Mouse (Mus musculus): ENCODE data around the gene Fpgs.

- TF ChIP-seq SIN3A (IDR thresholded peaks at IDR 0.05; ENCODE audit: low read length) = no peak
- no peak for TF ChIP-seq GATA1 (IDR thresholded peaks at IDR 0.05; ENCODE audit: low read depth, low read length)
- no peak for TF ChIP-seq KAT2A (conservative IDR thresholded peaks at IDR 0.05; ENCODE audit: low read depth, low read length)
- no peak for TF ChIP-seq CTCF (IDR thresholded peaks at IDR 0.05 in 2 of 3, conservative IDR thresholded peaks at IDR 0.05 in 1 of 3; ENCODE audit: control insufficient read depth in 1 of 3, insufficient read depth in 1 of 3, low read depth in 2 of 3, low read length in 3 of 3, poor library complexity in 1 of 3, severe bottlenecking in 1 of 3)
- TF ChIP-seq JUND (IDR thresholded peaks at IDR 0.05; ENCODE audit: low read depth, low read length) = no peak
- no peak for TF ChIP-seq MAZ (IDR thresholded peaks at IDR 0.05; ENCODE audit: low read depth, low read length)
- no peak for TF ChIP-seq ZNF384 (IDR thresholded peaks at IDR 0.05; ENCODE audit: low read depth, low read length)
- TF ChIP-seq MAFK (IDR thresholded peaks at IDR 0.05; ENCODE audit: borderline replicate concordance, low read depth, low read length) = no peak
- TF ChIP-seq TCF12 (IDR thresholded peaks at IDR 0.05; ENCODE audit: low read depth, low read length) = no peak
- TF ChIP-seq ZC3H11A (IDR thresholded peaks at IDR 0.05; ENCODE audit: low read depth, low read length) = no peak
- no peak for TF ChIP-seq MXI1 (IDR thresholded peaks at IDR 0.05; ENCODE audit: low read depth, low read length)
- TF ChIP-seq RCOR1 (IDR thresholded peaks at IDR 0.05; ENCODE audit: low read depth, low read length) = no peak
- TF ChIP-seq MAX (IDR thresholded peaks at IDR 0.05; ENCODE audit: low read length) = no peak
Measured at GRCm38 (mm10) chr2:32694691-32695090, 9.3 kb downstream of the Fpgs start.

Data from MEL (cell line).